Mouse (Mus musculus): ENCODE data around the gene Gsc.

Gene Gsc

DNA sequence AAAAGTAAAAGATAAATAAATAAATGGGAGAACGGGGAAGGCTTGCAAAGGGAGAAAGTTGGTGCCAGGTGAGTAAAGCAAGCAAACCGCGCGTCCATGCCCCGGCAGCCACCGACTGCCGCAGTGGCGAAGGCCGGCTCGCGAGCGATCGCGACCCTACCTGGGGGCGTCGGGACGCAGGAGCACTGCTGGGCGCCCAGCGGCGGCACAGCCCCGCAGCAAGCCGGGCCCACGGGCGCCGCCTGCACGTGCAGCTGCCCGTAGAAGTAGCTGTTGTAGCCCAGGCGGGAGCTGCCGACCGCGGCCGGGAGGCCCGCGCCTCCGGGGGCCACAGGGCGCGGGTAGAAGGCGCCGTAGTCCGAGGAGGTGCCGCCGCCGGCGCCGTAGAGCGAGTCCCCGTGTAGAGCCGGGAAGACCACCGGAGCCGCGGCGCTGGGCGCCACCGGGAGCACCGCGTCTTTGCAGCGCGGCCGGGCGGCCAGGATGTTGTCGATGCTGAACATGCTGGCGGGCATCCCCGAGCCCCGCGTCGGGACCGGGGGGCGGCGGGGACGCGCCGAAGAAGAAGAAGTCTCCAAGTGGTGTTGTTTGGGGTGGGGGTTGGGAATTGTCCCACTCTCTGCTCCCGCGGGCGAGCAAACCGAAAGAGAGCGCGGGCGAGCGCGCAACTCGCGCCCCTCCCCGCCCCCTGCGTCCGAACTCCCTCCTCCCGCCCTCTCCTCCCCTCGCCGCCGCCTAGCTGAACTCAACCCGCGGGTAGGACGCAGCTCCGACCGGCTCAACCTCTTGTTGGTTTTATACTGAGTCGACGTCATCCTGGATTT lies at the start of gene Gsc:
Gene Gsc, minus strand, starts transcription at position 730 of the 824 bp plus-strand sequence.
- DNase-seq = no peak

DNA sequence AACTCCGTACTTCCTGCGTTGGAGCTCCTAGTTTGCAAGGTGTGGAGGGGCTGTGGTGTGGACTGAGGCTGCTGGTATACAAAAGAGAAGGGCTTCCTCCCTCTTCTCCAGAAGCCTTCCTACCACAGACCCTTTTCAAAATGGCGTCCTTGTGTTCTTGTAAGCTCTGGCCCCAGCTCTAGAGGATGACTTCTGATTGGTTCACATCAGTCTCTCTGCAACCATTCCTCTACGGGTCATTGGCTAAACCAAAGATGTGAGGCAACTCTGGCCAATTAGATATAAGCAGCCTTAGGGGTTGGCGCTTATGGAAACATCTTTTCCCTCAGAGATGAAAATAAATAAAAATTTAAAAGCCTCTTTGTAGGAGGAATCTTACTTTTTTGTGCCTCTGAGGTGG lies 46.6 kb upstream of the Gsc start:
- no peak for DNase-seq

DNA sequence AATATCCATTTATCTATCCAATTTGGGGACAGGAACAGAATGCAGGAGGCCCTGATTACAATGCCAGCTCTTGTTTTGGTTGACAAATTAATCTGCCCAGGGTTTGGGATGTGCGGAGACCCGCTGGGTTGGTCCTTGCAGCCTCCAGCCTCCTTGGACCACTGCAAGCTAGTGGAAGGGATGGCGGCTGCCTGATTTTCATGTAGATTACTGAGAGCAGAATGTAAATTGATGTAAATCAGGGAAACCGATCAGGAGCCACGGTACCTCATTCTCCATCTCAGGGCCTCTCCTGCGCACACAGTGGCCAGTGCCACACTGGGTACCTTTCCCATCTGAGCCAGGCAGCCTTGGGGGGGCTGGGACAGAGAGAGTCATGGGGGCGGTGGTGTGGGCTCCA lies 34.8 kb upstream of the Gsc start:
- DNase-seq = no peak

DNA sequence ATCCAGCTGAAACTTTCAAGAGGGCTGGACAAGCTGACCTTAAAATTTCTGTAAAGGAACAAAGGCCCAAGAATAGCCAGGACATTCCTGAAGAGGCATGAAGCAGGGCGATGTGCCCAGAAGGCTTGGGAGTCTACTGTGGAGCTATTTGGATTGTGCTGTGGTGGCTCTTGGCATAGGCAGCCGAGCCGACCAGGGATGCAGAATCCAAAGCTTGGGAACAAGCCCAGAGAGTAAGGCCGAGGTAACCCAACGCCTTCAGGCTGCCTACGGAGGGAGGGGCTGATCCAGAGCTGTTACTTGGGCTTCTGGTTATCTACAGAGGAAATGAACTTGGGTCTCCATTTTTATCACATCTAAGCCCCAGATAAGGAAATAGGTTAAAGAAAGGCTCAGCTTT lies 18.9 kb upstream of the Gsc start:
- DNase-seq = no peak

DNA sequence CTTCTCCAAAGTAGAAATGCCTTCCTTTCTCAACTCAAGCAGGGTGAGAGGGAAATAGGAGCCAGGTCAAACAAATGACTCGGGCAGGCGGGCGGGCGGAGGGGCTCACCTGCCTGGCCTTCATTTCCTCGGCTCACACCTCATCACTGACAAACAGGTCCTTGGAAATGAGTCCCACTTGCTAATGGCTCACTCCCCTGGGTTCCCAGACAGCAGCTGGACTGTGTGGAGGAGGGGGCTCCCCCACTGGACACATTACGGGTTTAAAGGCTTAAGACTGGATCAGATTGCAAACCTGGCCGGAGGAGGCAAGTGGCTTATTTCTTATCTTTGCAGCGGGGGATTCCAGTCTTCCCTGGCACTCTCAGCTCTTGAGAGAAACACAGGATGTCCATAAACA lies 13.1 kb upstream of the Gsc start:
- no peak for DNase-seq

DNA sequence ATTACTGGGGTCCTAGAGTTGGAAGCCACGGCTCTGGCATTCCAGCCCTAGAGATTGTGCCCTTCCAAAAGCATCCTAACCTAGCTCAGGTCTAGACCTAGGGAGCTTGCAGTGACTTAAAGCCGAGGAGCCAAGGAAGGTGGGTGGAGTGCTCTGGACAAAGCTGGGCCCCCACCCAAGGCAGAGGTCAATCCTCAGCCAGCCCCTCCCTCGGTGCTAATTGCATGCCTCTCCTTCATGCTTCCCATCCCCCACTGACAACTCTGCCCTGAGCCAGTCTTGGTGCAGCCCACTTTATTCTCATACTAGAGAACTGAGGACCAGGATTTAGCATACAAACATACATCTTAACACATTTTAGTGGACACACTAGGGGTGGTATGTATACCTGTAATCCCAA lies 12.0 kb upstream of the Gsc start:
- DNase-seq = no peak

DNA sequence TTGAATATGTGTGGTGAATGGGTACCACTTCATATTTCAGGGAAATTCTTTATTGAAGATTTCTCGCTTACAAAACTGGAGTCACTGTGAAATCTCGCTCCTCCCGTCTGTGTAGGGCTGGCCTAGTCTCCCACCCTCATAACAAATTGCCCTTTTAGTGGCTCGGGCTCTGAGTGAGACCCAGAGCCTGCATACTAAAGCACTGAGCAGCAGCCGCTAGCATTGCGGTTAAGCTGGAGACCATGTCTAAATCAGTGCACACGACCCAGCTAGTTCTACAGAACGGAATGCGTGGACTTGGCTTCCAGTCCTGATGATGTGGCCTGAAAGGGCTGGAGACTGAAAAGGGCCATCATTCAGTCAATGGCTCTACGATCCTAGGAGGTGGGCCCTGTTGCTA lies 7.9 kb upstream of the Gsc start:
- no peak for DNase-seq

DNA sequence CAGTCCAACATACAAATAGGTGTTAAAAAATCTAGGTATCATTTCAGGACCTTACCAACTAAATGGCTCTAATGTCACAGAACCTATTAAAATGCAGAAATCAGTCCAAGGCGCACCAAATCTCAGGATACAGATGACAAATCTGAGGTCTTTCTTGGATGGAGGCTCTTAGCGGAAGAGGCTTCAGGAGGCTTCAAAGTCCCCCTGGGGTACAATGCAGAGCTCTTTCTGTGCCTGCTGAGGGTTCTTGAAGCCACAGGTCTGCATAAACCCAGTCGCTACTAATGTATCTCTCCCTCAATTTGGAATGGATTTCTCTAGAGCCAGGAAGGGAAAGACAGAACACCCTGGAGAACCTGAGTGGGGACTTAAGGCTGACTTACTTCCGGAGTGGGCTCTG lies 5.1 kb upstream of the Gsc start:
- no peak for DNase-seq

DNA sequence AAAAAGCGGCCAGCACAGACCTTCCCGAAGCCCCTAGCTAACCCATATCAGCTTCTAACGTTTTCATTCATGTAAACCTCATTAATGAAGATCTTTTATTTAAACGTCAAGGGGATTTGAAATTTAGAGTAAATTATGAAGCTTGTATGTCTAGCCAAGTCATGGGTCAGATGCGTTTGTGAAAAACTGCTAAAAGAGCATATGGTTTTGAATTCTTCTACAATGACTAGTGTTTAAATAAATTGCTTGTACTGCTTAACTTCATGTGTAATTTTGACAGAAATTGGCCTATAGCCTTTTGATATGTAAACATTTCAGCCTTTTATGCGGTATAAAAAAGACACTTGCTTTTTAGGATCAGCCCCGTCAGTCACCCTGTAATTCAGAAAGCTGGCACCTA lies 4.4 kb upstream of the Gsc start:
- DNase-seq = no peak

DNA sequence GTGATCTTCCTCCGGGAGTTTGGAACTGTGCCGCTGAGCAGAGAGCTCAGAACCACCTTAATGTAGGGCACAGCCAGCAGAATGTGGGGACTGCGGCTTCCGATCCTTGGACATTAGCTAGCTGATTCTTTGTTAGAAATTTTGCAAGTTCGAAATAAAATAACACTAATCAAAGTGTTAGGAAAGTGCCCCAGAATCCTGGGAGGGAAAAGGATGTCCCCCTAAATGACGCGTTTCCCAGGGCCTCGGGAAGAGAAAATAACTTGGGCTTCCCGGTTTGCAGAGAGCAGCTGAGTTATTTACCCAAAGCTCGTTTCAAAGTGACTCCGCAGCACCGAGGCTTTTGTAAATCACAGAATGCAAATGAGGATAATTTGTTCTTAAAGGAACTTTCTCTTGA lies 3.9 kb upstream of the Gsc start:
- DNase-seq = no peak

DNA sequence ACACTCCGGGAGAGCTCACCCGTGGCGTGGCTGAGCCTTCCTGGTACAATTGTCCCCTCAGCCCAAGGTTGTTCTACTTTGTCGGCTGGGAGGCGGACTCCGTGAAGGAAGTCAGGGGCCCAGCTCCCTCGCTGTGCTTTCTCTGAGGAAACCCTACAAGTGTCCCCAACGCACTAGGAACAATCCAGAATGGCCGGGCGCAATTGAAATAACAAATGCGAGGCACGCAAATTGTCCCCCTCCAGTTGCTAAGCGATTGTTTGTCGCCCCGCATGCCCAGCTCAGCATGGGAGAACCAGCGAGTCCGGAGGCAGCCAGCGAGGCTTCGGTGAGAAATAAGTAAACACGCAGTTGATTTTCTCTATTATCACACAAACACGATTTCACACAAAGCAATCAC lies 2.8 kb upstream of the Gsc start:
- no peak for DNase-seq

DNA sequence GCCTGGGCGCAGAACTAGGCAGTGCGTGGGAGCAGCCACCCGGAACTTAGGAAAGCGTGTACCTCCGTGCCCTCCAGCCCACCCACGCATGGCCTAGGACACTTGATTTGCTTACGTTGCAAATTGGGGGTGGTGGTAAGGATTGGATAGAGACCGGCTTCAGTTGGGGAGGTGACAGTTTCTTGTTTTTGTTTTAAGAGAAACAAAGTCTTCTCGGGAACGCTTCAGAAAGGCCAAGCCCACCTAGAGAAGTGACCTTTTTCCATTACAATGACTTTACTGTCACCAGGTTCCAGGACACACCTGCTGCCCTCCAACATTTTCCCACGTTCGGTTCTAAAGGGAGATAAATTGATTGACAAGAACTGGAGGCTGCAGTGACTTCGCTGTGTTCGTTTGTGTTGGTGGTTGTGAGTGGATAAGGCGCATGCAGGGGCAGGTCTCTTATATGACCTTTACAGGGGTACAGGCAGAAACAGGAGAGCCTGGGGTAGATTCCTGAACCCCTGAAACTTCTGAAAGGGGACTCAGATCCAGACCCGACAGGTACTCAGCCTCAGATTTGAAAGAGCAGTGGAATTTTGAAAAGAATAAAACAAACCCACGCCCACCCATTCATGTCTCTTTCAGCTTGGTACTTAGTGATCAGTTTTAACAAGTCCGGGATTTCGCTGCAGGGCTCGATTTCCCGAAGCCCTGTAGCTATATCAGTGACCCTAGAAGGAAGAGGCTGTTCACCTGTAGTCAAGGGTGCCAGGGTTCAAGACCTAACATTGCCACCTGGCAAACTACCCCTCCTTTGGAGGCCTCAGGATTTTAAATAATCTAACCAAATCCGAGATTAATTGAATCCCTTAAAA lies 2.0 kb upstream of the Gsc start:
- DNase-seq = no peak

DNA sequence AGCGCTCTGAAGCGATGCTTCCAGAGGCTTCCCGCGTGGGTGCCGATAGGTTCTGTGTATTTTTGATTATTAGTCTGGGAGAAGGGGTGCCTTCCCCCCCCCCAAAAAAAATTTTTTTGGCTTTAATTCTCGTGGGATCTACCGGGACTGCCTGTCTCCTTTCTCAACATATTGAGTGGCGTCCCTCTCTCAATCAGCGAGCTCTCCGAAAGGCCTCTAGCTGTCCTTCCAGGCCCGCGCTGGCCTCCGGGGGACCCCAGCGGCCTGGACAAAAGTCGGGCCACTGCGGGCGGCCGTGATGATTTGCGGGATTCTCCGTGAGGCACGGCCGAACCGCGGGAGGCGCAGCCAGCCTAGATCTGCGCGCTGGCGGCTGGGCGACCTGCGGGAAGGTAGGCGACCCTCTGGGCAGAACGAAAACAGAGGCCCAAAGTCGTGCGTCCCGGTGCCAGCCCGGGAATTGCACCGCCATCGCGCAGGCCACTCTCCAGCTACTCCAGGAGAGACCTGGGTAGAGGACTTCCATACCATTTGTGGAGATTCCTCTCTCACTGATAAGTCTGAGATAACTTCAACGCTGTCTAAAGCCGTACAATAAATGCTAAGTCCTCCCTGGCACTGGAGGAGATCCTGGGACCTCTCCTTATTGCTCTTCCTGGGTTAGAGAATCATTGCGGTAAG lies 1.2 kb upstream of the Gsc start:
- DNase-seq = no peak

DNA sequence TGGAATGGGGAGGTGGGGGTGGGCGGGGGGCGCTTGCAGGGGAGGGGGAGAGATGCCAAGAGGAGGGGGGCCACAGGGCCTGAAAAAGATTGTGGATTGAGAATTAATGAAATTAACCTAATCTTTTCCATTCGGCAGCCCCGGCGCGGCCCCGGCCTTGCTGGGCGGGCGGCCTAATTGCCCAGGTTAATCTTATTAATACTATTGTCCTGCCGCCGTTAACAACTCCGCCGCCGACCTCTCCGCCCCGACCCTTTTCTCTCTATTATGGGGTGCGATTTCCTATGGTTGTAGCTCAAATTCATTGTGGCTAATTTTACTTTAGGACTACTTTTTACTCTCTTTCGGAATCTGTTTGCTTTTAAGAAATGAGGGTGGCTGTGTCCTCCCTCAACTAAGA lies 362 bp upstream of the Gsc start:
- DNase-seq = no peak

DNA sequence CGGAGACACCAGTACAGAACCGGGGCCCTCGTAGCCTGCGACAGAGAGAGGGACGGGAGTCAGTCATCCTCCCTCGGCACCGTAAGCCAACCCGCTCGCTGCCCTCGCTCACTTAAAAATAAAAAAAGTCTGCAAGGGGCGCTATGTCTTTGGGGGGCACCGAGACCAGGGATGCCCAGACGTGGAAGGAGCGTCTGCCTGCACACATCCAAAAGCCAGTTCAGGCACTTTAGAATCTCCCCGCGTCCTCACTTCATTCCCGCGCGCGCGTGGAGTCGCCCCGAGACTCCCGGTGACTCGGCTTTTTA lies 958 bp downstream of the Gsc start:
- no peak for DNase-seq

DNA sequence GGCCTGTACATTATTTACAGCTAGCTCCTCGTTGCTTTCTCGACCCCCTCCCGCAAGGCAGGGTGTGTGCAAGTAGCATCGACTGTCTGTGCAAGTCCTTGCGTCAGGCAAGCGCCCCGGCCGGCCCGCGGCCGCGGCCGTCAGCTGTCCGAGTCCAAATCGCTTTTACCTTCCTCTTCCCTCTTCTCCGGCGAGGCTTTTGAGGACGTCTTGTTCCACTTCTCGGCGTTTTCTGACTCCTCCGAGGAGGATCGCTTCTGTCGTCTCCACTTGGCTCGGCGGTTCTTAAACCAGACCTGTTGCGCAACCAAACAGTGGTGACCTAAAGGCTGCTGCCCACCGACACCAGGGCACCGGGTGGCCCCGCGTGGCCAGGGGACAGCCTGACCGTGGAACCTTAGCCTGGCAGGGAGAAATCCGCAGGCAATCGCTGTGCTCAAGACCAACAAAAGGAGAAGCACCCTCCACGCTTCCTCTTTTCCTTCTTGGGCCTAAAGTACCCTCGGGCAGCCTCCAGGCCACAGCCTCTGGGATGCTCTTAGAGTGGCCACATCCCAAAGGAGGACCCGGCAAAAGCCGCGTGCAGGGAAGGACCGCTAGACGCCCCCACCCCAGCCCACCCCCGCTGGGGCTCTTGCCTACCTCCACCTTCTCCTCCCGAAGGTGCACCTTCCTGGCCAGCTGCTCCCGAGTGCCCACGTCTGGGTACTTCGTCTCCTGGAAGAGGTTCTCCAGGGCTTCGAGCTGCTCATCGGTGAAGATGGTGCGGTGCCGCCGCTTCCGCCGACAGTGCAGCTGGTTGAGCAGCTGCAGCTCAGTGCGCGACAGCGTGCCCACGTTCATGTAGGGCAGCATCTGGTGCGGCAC lies 1.5 kb downstream of the Gsc start:
- DNase-seq = no peak

DNA sequence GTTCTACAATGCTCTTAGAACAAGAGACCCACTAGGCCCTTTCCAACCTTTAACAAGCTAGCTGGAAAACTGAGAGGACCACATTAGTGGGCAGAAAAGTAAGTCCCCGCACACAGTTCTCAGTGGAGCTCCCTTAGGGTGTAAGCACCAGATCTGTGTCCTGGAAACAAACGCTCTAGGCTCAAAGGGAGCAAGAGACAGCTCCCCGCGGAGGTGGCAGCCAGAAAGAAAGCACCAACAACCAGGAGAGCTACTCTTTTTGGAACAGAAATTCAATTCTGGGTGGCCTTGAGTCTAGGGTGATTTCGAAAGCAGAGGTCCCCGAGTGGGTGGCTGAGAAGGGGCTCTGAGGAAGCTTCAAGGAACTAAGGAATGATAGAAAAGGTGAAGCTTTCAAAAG lies 2.5 kb downstream of the Gsc start:
- DNase-seq = no peak

DNA sequence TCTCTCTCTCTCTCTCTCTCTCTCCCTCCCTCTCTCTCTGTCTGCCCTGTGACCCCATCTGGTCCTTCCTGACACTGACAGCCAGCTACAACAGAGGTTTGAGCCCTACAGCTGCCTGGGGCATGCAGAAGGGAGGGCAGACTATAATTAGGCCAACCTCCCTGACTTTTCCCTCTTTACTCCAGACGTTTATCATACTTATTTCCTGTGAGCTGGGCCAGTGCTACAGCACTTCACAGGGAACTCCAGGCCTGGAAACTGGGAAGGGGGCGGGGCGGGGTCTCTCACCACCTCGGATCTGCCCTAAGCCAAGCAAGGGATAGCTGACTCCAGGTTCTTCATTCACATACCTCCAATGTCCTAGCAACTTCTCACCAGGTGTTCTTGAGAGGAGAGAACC lies 4.3 kb downstream of the Gsc start:
- DNase-seq = no peak

DNA sequence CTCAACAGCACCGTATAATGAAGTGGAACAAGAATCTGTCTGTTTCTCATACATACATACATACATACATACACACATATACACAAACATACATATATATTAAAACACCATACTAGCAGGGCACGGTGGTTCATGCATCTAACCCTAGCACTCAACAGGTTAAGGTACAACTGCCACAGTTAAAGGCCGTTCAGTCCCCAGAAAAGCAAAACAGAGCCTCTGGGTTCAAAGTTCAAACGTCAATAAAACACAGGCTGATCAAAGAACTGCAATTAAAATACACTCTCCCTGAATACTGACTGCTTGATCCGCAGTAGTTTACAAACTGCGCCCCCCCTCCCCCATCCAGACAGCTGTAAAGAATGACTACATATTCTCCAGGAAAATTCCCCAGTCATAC lies 5.8 kb downstream of the Gsc start:
- DNase-seq = no peak

DNA sequence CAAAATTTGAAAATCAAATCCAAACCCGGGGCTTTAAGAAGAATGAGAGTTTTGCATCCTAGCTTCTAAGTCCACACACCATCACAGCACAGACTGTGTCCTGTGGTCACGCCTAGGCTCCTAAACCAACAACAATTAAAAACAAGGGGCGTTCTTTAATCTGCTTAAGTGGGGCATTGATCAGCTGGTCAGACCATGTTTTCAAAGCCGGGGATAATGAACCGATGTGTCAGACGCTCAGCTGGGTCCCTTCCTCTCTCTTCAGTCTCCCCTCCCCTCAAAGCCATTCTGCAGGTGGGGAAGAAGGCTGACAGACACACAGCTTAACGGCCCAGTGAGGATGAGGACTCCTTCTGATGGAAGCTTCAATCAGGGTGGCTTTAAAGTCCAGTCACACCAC lies 6.2 kb downstream of the Gsc start:
- no peak for DNase-seq

DNA sequence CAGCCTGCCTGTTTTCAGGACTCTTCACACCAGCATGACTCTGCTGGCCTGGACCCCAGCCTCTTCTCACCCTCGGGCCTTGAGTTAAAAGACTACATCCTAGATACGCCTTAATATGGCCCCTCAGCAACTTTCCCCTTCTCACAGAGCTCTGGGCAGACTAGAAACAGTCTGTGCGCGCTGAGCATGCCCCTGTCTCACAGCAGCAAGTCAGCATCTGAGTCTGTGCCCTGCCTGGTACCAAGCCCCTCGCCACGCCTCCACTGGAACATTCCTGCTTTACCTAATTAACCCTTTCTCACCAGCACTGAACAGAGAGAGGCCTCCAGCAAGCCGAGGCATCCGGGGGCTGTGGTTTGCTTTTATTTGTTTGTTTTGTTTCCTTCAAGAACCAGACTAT lies 11.8 kb downstream of the Gsc start:
- DNase-seq = no peak

DNA sequence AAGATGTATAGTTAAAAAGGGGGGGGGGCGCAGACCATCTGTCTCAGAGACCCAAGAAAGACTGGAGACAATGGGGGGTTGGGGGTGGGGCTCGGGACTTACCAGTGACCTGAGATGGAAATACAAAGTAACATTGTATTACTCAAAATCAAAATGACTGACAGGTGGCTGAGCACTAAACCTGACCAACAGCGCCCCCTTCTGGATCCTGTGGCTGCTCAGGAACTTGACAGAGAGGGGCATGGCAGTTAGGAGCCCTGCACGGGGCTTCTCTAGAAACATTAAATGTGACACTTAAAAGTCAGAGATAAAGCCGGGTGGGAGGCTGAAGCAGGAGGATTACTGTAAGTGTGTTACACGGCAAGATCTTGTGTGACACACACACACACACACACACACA lies 13.8 kb downstream of the Gsc start:
- DNase-seq = no peak

DNA sequence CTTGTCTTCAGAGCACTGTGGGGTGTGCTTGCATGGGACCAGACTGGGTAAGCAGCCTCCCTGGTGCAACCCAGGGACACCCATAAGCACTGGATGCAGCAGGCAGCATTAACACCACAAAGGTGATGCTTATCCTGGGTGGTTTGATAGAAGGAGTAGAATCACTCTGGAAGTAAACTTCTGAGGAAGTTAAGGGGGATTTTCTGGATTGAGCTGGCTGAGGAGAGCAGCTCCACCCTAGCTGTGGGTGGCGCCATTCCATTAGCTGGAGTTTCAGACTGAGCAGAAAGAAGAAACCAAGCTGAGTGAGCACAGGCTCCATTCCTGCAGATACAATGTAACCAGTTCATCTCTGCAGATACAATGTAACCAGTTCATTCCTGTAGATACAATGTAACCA lies 20.1 kb downstream of the Gsc start:
- no peak for DNase-seq

Data from thymus, postnatal 25 days (tissue).